Mouse (Mus musculus): ENCODE measurements around the gene Mthfd1. TPM values are rescaled to one million over a fixed set of nuclear protein-coding genes. Genes with fewer than 3 reads are reported as not detected.
A peak's percentile ranks its signal among the peaks of the same experiment; 100 is the strongest.

The Mthfd1 gene
- polyA plus RNA-seq, 1 experiment from 2014 or later: 48.6 TPM

DNA sequence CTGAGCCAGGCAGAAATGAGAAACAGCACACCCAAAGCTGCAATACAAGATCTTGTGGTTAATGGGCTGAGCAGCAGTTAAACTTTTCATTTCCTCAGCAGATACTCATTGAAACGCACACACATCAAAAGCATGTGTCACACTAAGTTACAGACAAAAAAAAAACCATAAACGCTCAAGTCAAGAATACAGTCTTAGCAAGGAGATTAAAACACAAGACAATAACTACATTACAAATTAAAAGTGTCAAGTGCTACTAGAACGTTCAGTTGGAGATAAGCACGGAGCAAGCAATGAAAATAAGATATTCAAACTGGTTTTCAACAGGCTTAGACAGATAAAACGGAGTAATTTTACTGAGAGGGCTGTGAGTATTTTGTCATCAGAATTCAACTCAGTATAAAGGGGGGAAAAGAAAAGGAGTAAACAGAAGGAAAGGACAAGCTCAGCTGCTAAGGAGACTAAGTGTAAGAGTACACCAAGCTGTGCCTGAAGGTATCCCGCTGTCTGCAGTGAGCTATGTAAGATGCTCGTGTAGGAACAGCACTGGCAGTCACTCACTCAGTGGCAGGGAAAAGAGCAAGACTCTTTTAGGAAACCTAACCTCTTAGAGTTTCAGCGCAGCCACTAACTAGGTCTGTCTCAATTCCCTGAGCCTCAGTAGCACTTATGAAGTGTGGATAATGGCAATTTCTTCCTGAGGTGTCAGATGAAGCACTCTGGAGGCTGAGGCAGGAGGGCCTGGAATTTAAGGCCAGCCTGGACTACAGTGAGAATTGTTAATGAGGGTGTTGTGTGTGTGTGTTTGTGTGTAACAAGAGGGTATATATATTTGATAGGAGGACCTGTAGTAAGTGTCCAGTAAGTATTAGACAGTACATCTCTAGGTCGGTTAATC is 106.6 kb downstream of the Mthfd1 start:
- ATAC-seq (ENCODE audit: insufficient number of reproducible peaks, low FRiP score): no peak
- WGBS: 53% methylated on average over 9 of the region's 9 CpGs
- peaks cover 13% of the 10 kb centered on the region; the same call in 1 of the 2 replicates for H3K36me3 ChIP-seq
- no peak overlapping the region for H3K9ac ChIP-seq
- H3K4me1 ChIP-seq (replicated peaks): peaks cover 17% of the 10 kb centered on the region
- no peak overlapping the region for H3K27ac ChIP-seq (ENCODE audit: poor library complexity, severe bottlenecking)
- no peak overlapping the region for H3K4me3 ChIP-seq
- no peaks in the 10 kb centered on the region for H3K27me3 ChIP-seq (replicated peaks)
- no peaks in the 10 kb centered on the region for H3K9me3 ChIP-seq (replicated peaks)
- H3K4me2 ChIP-seq: no peak overlapping the region

DNA sequence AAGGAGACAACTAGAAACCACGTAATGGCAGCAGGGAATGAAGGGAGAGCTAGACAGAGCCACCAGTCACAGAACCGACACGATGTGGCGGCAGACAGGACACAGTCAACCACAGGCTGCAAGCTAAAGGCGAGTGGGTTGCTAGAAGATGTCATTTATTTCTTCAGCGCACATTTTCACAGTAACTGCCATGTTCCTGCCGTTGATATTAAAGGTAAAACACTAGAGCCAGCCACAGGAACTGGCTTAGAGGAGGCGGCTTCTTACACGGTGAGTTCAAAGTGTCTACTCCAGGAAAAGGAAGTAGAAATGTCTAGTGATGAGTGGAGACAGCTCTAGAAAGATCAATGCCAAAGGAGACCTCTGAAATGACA is 107.2 kb downstream of the Mthfd1 start:
- no peak overlapping the region for H3K4me3 ChIP-seq
- no peaks in the 10 kb centered on the region for H3K27me3 ChIP-seq (replicated peaks)
- no peak overlapping the region for H3K9ac ChIP-seq
- H3K4me1 ChIP-seq (replicated peaks): peaks cover 24% of the 10 kb centered on the region
- no peaks in the 10 kb centered on the region for H3K9me3 ChIP-seq (replicated peaks)
- H3K4me2 ChIP-seq: no peak overlapping the region
- H3K36me3 ChIP-seq: peaks cover 11% of the 10 kb centered on the region; the same call in 1 of the 2 replicates
- H3K27ac ChIP-seq (ENCODE audit: poor library complexity, severe bottlenecking): no peak overlapping the region
- ATAC-seq (ENCODE audit: insufficient number of reproducible peaks, low FRiP score): no peak
- 75% methylated on average over 9 of the region's 9 CpGs for WGBS

DNA sequence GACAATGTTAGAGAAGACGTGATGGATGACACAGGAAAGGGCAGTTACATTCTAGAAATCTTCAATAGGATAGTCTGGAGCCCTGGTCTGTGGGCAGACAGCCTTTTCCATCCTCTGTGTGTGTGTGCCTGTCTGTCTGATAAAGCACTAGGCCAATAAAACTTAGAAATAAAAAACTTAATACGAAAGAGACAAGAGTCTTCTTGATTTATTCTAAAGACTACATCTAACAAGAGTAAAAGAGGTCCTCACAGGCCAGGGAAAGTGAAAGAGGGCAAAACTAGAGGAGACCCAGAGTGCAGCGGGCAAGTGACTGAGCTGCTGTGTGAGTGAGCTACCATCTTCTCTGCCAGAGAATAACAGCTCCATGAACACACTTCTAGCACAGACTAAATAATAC is 111.2 kb downstream of the Mthfd1 start:
- 81% methylated on average over 3 of the region's 3 CpGs for WGBS

DNA sequence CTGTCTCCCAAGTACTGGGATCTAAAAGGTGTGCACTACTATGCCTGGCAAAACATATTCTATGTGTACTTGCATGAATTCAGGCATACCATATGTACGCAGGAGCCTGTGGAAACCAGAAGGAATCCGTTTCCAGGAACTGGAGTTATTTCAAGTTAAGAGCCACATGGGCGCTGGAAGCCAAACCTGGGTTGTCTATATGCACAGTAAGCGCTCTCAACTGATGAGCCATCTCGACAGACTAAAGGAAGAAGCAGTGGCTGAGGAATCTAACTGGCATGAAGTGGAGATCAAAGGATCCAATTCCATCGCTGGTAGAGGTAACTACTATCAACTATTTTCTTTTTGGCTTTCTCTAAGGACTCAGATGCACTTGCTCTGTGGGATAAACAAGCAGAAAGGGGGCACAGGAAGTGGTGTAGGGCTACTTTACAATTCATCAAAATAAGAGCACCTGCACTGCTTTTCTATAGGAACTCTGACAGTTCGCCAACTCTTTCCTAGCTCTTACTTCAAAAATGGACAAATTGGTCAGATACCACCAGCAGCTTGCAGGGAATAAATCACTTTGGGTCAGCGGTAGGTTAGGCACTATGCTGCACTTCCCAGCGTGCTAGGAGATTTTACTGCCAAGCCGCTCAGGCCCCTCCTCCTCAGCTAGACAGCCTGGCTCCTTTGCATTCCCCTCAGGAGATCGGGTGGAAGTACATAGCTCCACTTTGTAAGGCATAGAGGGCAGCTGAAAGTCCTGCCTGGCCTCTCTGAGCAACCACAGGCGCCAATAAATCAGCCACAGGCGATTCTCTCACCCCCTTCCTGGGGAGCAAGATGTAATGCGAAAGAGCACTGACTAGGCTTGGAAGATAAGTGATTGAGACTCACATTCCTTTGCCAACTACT is 112.2 kb downstream of the Mthfd1 start:
- no peaks in the 10 kb centered on the region for H3K27me3 ChIP-seq (replicated peaks)
- peak overlapping the region; percentile 93 for H3K4me2 ChIP-seq
- H3K4me3 ChIP-seq: peak overlapping the region; percentile 91
- H3K4me1 ChIP-seq (replicated peaks): peaks cover 40% of the 10 kb centered on the region
- H3K9ac ChIP-seq: peak overlapping the region; percentile 97
- 18% methylated on average over 14 of the region's 14 CpGs for WGBS
- peak overlapping the region; percentile 99 for H3K27ac ChIP-seq (ENCODE audit: poor library complexity, severe bottlenecking)
- H3K36me3 ChIP-seq: 0 out of 2 replicates have a peak, but pooled peaks cover 5% of the 10 kb centered on the region
- no peaks in the 10 kb centered on the region for H3K9me3 ChIP-seq (replicated peaks)
- no peak for ATAC-seq (ENCODE audit: insufficient number of reproducible peaks, low FRiP score)

More for the DNA sequence above, 111.2 kb downstream of the Mthfd1 start:
- no peak overlapping the region for H3K4me2 ChIP-seq
- peaks cover 40% of the 10 kb centered on the region for H3K4me1 ChIP-seq (replicated peaks)
- no peaks in the 10 kb centered on the region for H3K27me3 ChIP-seq (replicated peaks)
- no peak overlapping the region for H3K9ac ChIP-seq
- no peak overlapping the region for H3K4me3 ChIP-seq
- 0 out of 2 replicates have a peak, but pooled peaks cover 5% of the 10 kb centered on the region for H3K36me3 ChIP-seq
- ATAC-seq (ENCODE audit: insufficient number of reproducible peaks, low FRiP score): no peak
- H3K27ac ChIP-seq (ENCODE audit: poor library complexity, severe bottlenecking): 0 out of 2 replicates have a peak overlapping the region, but pooled peaks have one; percentile 23
- H3K9me3 ChIP-seq (replicated peaks): no peaks in the 10 kb centered on the region

DNA sequence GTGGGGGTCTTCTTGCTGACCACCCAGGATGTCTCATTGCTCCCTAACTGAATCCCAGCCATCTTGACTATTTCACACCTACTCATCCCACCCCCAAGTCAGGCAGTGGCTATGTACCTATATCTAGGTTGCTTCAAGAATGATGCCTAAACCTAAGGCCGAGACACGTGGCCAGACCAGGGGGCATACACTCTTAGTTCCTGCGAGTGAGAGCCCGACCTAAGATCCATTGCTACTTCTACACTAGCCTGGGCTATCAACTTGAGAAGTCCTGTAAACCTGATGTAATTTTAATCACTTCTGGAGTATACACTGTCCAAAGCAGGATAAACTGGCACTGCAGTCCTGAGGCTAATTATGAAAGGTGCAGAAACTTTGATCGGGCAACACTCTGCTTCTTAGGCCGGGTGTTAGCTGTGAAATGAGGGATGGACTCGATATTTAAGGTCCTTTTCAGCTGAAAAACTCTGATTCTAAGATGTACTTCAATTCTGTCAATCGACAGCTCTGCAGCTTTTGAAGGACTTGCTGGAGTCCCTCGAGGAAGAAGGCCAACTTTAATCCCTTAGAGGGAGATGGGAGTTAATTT is 113.2 kb downstream of the Mthfd1 start:
- Histone ChIP-seq H3K9ac (peak overlapping the region; percentile 97), H3K27ac (ENCODE audit: poor library complexity, severe bottlenecking) (peak overlapping the region; percentile 99), H3K4me3 (peak overlapping the region; percentile 91), H3K36me3 (0 out of 2 replicates have a peak, but pooled peaks cover 5% of the 10 kb centered on the region), H3K27me3 (replicated peaks) (no peaks in the 10 kb centered on the region), H3K4me1 (replicated peaks) (peaks cover 45% of the 10 kb centered on the region), H3K4me2 (peak overlapping the region; percentile 93), H3K9me3 (replicated peaks) (no peaks in the 10 kb centered on the region)
- WGBS: 10% methylated on average over 9 of the region's 9 CpGs
- no peak for ATAC-seq (ENCODE audit: insufficient number of reproducible peaks, low FRiP score)

DNA sequence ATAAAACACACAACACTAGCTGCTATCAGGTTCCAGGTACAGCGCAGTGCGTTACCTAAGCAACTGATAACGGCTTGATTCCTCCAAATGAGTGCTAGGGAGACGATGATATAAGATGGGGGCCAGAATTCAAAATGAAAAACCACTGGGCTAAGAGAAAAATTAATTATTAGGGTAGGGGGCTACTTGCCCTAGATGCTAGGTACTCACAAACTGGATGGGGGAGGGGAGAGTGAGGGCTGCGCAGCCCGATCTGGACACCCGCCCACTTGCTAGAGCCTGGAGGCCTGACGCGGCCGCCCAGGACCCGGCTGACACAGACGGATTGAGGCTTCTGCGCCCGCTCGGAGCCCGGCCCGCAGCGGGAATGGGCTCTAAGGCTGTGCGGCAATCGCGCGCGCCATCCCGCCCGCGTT is 113.7 kb downstream of the Mthfd1 start:
- Histone ChIP-seq H3K9ac (peak overlapping the region; percentile 97), H3K27ac (ENCODE audit: poor library complexity, severe bottlenecking) (peak overlapping the region; percentile 99), H3K9me3 (replicated peaks) (no peaks in the 10 kb centered on the region), H3K4me2 (peak overlapping the region; percentile 93), H3K4me3 (peak overlapping the region; percentile 91), H3K27me3 (replicated peaks) (no peaks in the 10 kb centered on the region), H3K4me1 (replicated peaks) (peaks cover 45% of the 10 kb centered on the region), H3K36me3 (0 out of 2 replicates have a peak, but pooled peaks cover 3% of the 10 kb centered on the region)
- under 1% methylated on average over 26 of the region's 26 CpGs for WGBS
- peak; percentile 27 for ATAC-seq (ENCODE audit: insufficient number of reproducible peaks, low FRiP score)

Other genes starting within 250 kb of the Mthfd1 start
- 0.36 and 0.46 TPM in 2 replicates for gene Esr2, start 78.0 kb upstream of the Mthfd1 start, polyA plus RNA-seq (2016; fragmentation: Nextera tagmentation; extraction: Ambion mirVana)
- gene Tex21, start 8.6 kb upstream of the Mthfd1 start, polyA plus RNA-seq (2016; fragmentation: Nextera tagmentation; extraction: Ambion mirVana): 0.15 and 0.23 TPM in 2 replicates
- gene Akap5, start 69.6 kb downstream of the Mthfd1 start, polyA plus RNA-seq (2016; fragmentation: Nextera tagmentation; extraction: Ambion mirVana): 8.5 and 9.1 TPM in 2 replicates
- gene Zbtb25, start 114.3 kb downstream of the Mthfd1 start, polyA plus RNA-seq (2016; fragmentation: Nextera tagmentation; extraction: Ambion mirVana): 13.0 and 15.4 TPM in 2 replicates
- 9.9 and 10.4 TPM in 2 replicates for gene Zbtb1, start 115.0 kb downstream of the Mthfd1 start, polyA plus RNA-seq (2016; fragmentation: Nextera tagmentation; extraction: Ambion mirVana)
- 23.2 and 23.9 TPM in 2 replicates for gene Hspa2, start 148.9 kb downstream of the Mthfd1 start, polyA plus RNA-seq (2016; fragmentation: Nextera tagmentation; extraction: Ambion mirVana)
- gene Ppp1r36, start 162.2 kb downstream of the Mthfd1 start, polyA plus RNA-seq (2016; fragmentation: Nextera tagmentation; extraction: Ambion mirVana): 2.8 and 3.8 TPM in 2 replicates

Data from heart, embryonic 12.5 days (tissue).